Mouse (Mus musculus) neural tube, embryonic 15.5 days (tissue): ENCODE measurements at regions not wholly inside any gene's neighbourhood (a gene's known extent, or its start where the extent isn't known, plus 50 kb on each side); places are given as distances from the start of the nearest gene placed in this dataset.

Experiments used
- ATAC-seq: fragments of 200-750 bp; cut with Nextera tagmentation; 2 replicates; pipeline ENCODE4 v1.8.0; 2017; ENCODE audit warnings: mild to moderate bottlenecking, moderate TSS enrichment, moderate library complexity; ENCODE audit not compliant: low FRiP score
- H3K27ac ChIP-seq: fragments of 300-500 bp; sonication (generic); replicated peaks from 2 replicates; pipeline ENCODE4 v1.5.1; 2015; ENCODE audit warnings: mild to moderate bottlenecking, inconsistent platforms
- H3K27me3 ChIP-seq: fragments of 300-500 bp; sonication (generic); replicated peaks from 2 replicates; pipeline ENCODE4 v1.6.1; 2015; ENCODE audit warnings: inconsistent platforms
- H3K36me3 ChIP-seq: fragments of 300-500 bp; sonication (generic); 2 replicates; pipeline ENCODE4 v1.6.1; 2015; ENCODE audit warnings: inconsistent platforms
- H3K4me1 ChIP-seq: fragments of 300-500 bp; sonication (generic); 2 replicates; pipeline ENCODE4 v1.6.1; 2015; ENCODE audit warnings: inconsistent platforms
- H3K4me2 ChIP-seq: fragments of 300-500 bp; sonication (generic); 2 replicates; pipeline ENCODE4 v1.6.1; 2015; ENCODE audit warnings: inconsistent platforms, mild to moderate bottlenecking, moderate library complexity
- H3K4me3 ChIP-seq: fragments of 300-500 bp; sonication (generic); replicated peaks from 2 replicates; pipeline ENCODE4 v1.5.1; 2015; ENCODE audit warnings: mild to moderate bottlenecking, inconsistent platforms
- H3K9ac ChIP-seq: fragments of 300-500 bp; sonication (generic); replicated peaks from 2 replicates; pipeline ENCODE4 v1.6.1; 2015; ENCODE audit warnings: mild to moderate bottlenecking, inconsistent platforms
- H3K9me3 ChIP-seq: fragments of 300-500 bp; sonication (generic); replicated peaks from 2 replicates; pipeline ENCODE4 v1.6.1; 2016; ENCODE audit warnings: inconsistent platforms
- WGBS: fragments of 180-500 bp; shearing (Covaris S2); methylation state at CpG from one replicate; pipeline ENCODE4 v1.1.7; 2015; ENCODE audit warnings: mixed read lengths; 5-methylcytosine and 5-hydroxymethylcytosine counted together

- WGBS = 92% methylated on average over 11 of the region's 11 CpGs
- H3K27ac ChIP-seq = no peak overlapping the region
- ATAC-seq = no peak
These were observed 159.2 kb upstream of the Fn1 start for GRCm38 (mm10) chr1:71812171-71812695.

GRCm38 (mm10) chr1:71811196-71811788 is 158.3 kb upstream of the Fn1 start:
- no peaks in the 10 kb centered on the region for H3K4me1 ChIP-seq
- H3K9me3 ChIP-seq = no peaks in the 10 kb centered on the region
- H3K4me3 ChIP-seq = no peak overlapping the region
- no peak overlapping the region for H3K27ac ChIP-seq
- H3K9ac ChIP-seq = no peak overlapping the region
- no peak for ATAC-seq
- H3K4me2 ChIP-seq = no peak overlapping the region
- WGBS = 92% methylated on average over 11 of the region's 11 CpGs
- no peaks in the 10 kb centered on the region for H3K27me3 ChIP-seq
- no peaks in the 10 kb centered on the region for H3K36me3 ChIP-seq

More at GRCm38 (mm10) chr1:71812171-71812695, 159.2 kb upstream of the Fn1 start:
- Histone ChIP-seq H3K9me3 (no peaks in the 10 kb centered on the region), H3K27me3 (no peaks in the 10 kb centered on the region), H3K9ac (no peak overlapping the region), H3K4me1 (no peaks in the 10 kb centered on the region), H3K36me3 (no peaks in the 10 kb centered on the region), H3K4me2 (no peak overlapping the region), H3K4me3 (no peak overlapping the region)

GRCm38 (mm10) chr1:71808005-71808404 is 155.0 kb upstream of the Fn1 start:
- Histone ChIP-seq H3K27ac (no peak overlapping the region), H3K27me3 (no peaks in the 10 kb centered on the region), H3K4me1 (no peaks in the 10 kb centered on the region), H3K4me3 (no peak overlapping the region), H3K36me3 (no peaks in the 10 kb centered on the region), H3K9ac (no peak overlapping the region), H3K9me3 (no peaks in the 10 kb centered on the region), H3K4me2 (no peak overlapping the region)
- no peak for ATAC-seq
- 82% methylated on average over 1 of the region's 1 CpGs for WGBS

- 79% methylated on average over 4 of the region's 4 CpGs for WGBS
- ATAC-seq = no peak
These were observed 154.6 kb upstream of the Fn1 start for GRCm38 (mm10) chr1:71807586-71807985.

GRCm38 (mm10) chr1:71801283-71802066 is 148.5 kb upstream of the Fn1 start:
- Histone ChIP-seq H3K4me2 (no peak overlapping the region), H3K36me3 (no peaks in the 10 kb centered on the region), H3K27me3 (no peaks in the 10 kb centered on the region), H3K27ac (no peak overlapping the region), H3K9ac (no peak overlapping the region), H3K9me3 (no peaks in the 10 kb centered on the region), H3K4me3 (no peak overlapping the region), H3K4me1 (peaks cover 7% of the 10 kb centered on the region)
- no peak for ATAC-seq
- WGBS = 73% methylated on average over 9 of the region's 9 CpGs

More at GRCm38 (mm10) chr1:71807586-71807985, 154.6 kb upstream of the Fn1 start:
- H3K9ac ChIP-seq = no peak overlapping the region
- no peaks in the 10 kb centered on the region for H3K36me3 ChIP-seq
- H3K4me3 ChIP-seq = no peak overlapping the region
- no peaks in the 10 kb centered on the region for H3K9me3 ChIP-seq
- H3K27ac ChIP-seq = no peak overlapping the region
- no peaks in the 10 kb centered on the region for H3K27me3 ChIP-seq
- H3K4me1 ChIP-seq = no peaks in the 10 kb centered on the region
- no peak overlapping the region for H3K4me2 ChIP-seq

GRCm38 (mm10) chr1:71800581-71800980 is 147.6 kb upstream of the Fn1 start:
- WGBS = 56% methylated on average over 2 of the region's 2 CpGs
- no peak overlapping the region for H3K4me2 ChIP-seq
- H3K4me1 ChIP-seq = peaks cover 7% of the 10 kb centered on the region
- no peak overlapping the region for H3K4me3 ChIP-seq
- no peak overlapping the region for H3K27ac ChIP-seq
- H3K9me3 ChIP-seq = no peaks in the 10 kb centered on the region
- ATAC-seq = no peak
- H3K27me3 ChIP-seq = no peaks in the 10 kb centered on the region
- H3K9ac ChIP-seq = no peak overlapping the region
- H3K36me3 ChIP-seq = no peaks in the 10 kb centered on the region

GRCm38 (mm10) chr1:71798636-71799035 is 145.6 kb upstream of the Fn1 start:
- Histone ChIP-seq H3K4me2 (no peak overlapping the region), H3K9me3 (no peaks in the 10 kb centered on the region), H3K9ac (no peak overlapping the region), H3K4me3 (no peak overlapping the region), H3K27me3 (no peaks in the 10 kb centered on the region), H3K36me3 (no peaks in the 10 kb centered on the region), H3K27ac (no peak overlapping the region), H3K4me1 (peaks cover 7% of the 10 kb centered on the region)
- 74% methylated on average over 9 of the region's 9 CpGs for WGBS
- ATAC-seq = no peak

- Histone ChIP-seq H3K36me3 (no peaks in the 10 kb centered on the region), H3K9me3 (no peaks in the 10 kb centered on the region), H3K27ac (no peak overlapping the region), H3K9ac (no peak overlapping the region), H3K4me1 (no peaks in the 10 kb centered on the region), H3K4me3 (no peak overlapping the region), H3K4me2 (no peak overlapping the region), H3K27me3 (no peaks in the 10 kb centered on the region)
- ATAC-seq = no peak
- WGBS = 59% methylated on average over 1 of the region's 1 CpGs
These were observed 135.4 kb upstream of the Fn1 start for GRCm38 (mm10) chr1:71788408-71788807.

- Histone ChIP-seq H3K9ac (no peak overlapping the region), H3K27me3 (no peaks in the 10 kb centered on the region), H3K4me3 (no peak overlapping the region), H3K9me3 (no peaks in the 10 kb centered on the region), H3K4me1 (no peaks in the 10 kb centered on the region), H3K27ac (no peak overlapping the region), H3K4me2 (no peak overlapping the region), H3K36me3 (no peaks in the 10 kb centered on the region)
- ATAC-seq = no peak
- WGBS = 80% methylated on average over 2 of the region's 2 CpGs
These were observed 131.9 kb upstream of the Fn1 start for GRCm38 (mm10) chr1:71784880-71785279.

GRCm38 (mm10) chr1:71778292-71778691 is 125.3 kb upstream of the Fn1 start:
- Histone ChIP-seq H3K27ac (no peak overlapping the region), H3K4me2 (no peak overlapping the region), H3K9ac (no peak overlapping the region), H3K36me3 (no peaks in the 10 kb centered on the region), H3K27me3 (no peaks in the 10 kb centered on the region), H3K9me3 (no peaks in the 10 kb centered on the region), H3K4me1 (no peaks in the 10 kb centered on the region), H3K4me3 (no peak overlapping the region)
- WGBS = 89% methylated on average over 8 of the region's 8 CpGs
- no peak for ATAC-seq

- Histone ChIP-seq H3K4me1 (no peaks in the 10 kb centered on the region), H3K4me3 (no peak overlapping the region), H3K27ac (peak overlapping the region; percentile 63; the same call in 1 of the 2 replicates), H3K4me2 (peak overlapping the region; percentile 33), H3K27me3 (no peaks in the 10 kb centered on the region), H3K9me3 (no peaks in the 10 kb centered on the region), H3K36me3 (no peaks in the 10 kb centered on the region), H3K9ac (no peak overlapping the region)
- 59% methylated on average over 19 of the region's 19 CpGs for WGBS
- ATAC-seq = no peak; the same call in 1 of the 2 replicates
These were observed 123.0 kb upstream of the Fn1 start for GRCm38 (mm10) chr1:71775865-71776501.

- Histone ChIP-seq H3K4me2 (no peak overlapping the region), H3K4me3 (no peak overlapping the region), H3K27me3 (no peaks in the 10 kb centered on the region), H3K4me1 (no peaks in the 10 kb centered on the region), H3K36me3 (no peaks in the 10 kb centered on the region), H3K9me3 (no peaks in the 10 kb centered on the region), H3K27ac (no peak overlapping the region), H3K9ac (no peak overlapping the region)
- ATAC-seq = no peak
- WGBS = 82% methylated on average over 2 of the region's 2 CpGs
These were observed 119.5 kb upstream of the Fn1 start for GRCm38 (mm10) chr1:71772526-71772925.
